Mouse (Mus musculus): ENCODE data around the gene Strn4. TPM values are rescaled to one million over a fixed set of nuclear protein-coding genes. Genes with fewer than 3 reads are reported as not detected.

The Strn4 gene
- total and polyA plus RNA-seq, 3 experiments = 55.8 to 93.5 TPM; not detected in 1

DNA sequence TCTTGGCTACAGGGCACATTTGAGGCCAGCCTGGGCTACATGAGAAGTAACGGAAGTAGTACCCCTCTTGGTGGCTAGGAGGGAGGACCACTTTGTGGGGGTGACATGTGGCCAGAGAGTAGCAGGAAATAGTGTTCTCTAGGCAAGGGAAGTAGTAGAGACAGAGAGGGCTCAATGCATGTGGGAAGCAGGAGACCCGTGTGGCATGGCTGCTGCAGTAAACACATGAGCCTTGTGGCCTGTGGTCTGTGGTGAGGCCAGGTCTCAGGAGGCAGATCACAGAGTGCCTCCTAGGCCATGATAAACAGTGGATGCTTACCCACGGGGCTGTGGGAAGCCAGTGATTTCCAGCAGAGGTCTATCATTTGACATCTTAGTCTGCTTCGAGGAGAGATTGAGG lies 11.6 kb downstream of the Strn4 start:
- no peak for TF ChIP-seq CTCF (IDR thresholded peaks at IDR 0.05 in 2 of 3, conservative IDR thresholded peaks at IDR 0.05 in 1 of 3; ENCODE audit: control insufficient read depth in 1 of 3, insufficient read depth in 1 of 3, low read depth in 2 of 3, low read length in 3 of 3, poor library complexity in 1 of 3, severe bottlenecking in 1 of 3)
- TF ChIP-seq ELF1 (IDR thresholded peaks at IDR 0.05; ENCODE audit: low read depth, low read length) = no peak
- no peak for TF ChIP-seq RCOR1 (IDR thresholded peaks at IDR 0.05; ENCODE audit: low read depth, low read length)
- no peak for TF ChIP-seq ZMIZ1 (IDR thresholded peaks at IDR 0.05; ENCODE audit: low read depth, low read length)
- TF ChIP-seq POLR2A (IDR thresholded peaks at IDR 0.05; ENCODE audit: control insufficient read depth in 1 of 2, insufficient read depth in 1 of 2, low read depth in 1 of 2, low read length in 2 of 2, poor library complexity in 1 of 2) = no peak
- TF ChIP-seq USF2 (IDR thresholded peaks at IDR 0.05; ENCODE audit: borderline replicate concordance in 1 of 2, insufficient read depth in 1 of 2, low read depth in 1 of 2, low read length in 2 of 2) = no peak
- no peak for TF ChIP-seq EP300 (IDR thresholded peaks at IDR 0.05; ENCODE audit: low read depth in 1 of 2, low read length in 2 of 2)
- TF ChIP-seq MXI1 (IDR thresholded peaks at IDR 0.05; ENCODE audit: low read depth, low read length) = no peak
- no peak for TF ChIP-seq ZC3H11A (IDR thresholded peaks at IDR 0.05; ENCODE audit: low read depth, low read length)
- TF ChIP-seq MAZ (IDR thresholded peaks at IDR 0.05; ENCODE audit: low read depth, low read length) = no peak
- no peak for TF ChIP-seq E2F4 (IDR thresholded peaks at IDR 0.05; ENCODE audit: borderline replicate concordance, low read depth, low read length)
- no peak for TF ChIP-seq RAD21 (IDR thresholded peaks at IDR 0.05; ENCODE audit: low read depth, low read length)
- no peak for TF ChIP-seq ZNF384 (IDR thresholded peaks at IDR 0.05; ENCODE audit: low read depth, low read length)
- TF ChIP-seq MAX (IDR thresholded peaks at IDR 0.05; ENCODE audit: low read length) = no peak
- no peak for TF ChIP-seq JUND (IDR thresholded peaks at IDR 0.05; ENCODE audit: low read depth, low read length)
- H3K79me2 ChIP-seq (ENCODE audit: control insufficient read depth, insufficient read depth, low read length, poor library complexity) = peaks cover 3% of the 10 kb centered on the region; the same call in 1 of the 2 replicates
- H3K9me3 ChIP-seq (replicated peaks; ENCODE audit: insufficient read depth, low read length) = no peaks in the 10 kb centered on the region
- no peak overlapping the region for H3K27ac ChIP-seq (ENCODE audit: control insufficient read depth, low read depth, low read length)
- peaks cover 0 to 12% of the 10 kb centered on the region in 2 experiments; a peak in 2 of 4 replicates for H3K36me3 ChIP-seq (ENCODE audit: control insufficient read depth in 1 of 2, insufficient read depth in 2 of 2, low read length in 2 of 2)
- no peak overlapping the region for H3K4me3 ChIP-seq (ENCODE audit: control insufficient read depth in 1 of 2, insufficient read depth in 1 of 2, low read depth in 2 of 2, low read length in 2 of 2)
- DNase-seq (ENCODE audit: low read depth, low spot score) = no peak
- no peak overlapping the region for H3K9ac ChIP-seq (ENCODE audit: control insufficient read depth, low read depth, low read length, poor library complexity, severe bottlenecking)
- no peaks in the 10 kb centered on the region for H3K4me1 ChIP-seq (ENCODE audit: control insufficient read depth in 1 of 2, insufficient read depth in 2 of 2, low read length in 2 of 2)
- no peaks in the 10 kb centered on the region for H3K27me3 ChIP-seq (ENCODE audit: control insufficient read depth in 1 of 2, insufficient read depth in 2 of 2, low read length in 2 of 2)

DNA sequence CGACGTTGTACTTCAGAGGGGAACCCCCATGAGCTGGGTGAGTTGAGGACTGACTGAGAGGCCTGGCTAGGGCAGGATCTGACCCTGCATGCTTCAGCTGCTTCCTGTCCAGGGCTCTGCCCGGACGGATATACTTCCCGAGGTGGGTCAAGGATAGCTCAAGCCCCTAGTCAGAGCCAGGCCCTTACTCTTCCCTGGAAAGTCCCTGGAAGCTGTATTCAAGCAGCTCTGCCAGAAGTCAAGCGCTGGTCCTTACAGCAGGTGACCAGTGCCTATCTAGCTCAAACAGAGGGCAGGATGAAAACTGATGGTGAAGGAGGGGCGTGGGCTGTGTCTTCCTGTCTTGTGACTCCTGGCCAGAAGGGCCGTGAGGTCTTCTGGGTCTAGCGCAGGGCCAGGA lies 14.8 kb downstream of the Strn4 start:
- Histone ChIP-seq H3K27me3 (ENCODE audit: control insufficient read depth in 1 of 2, insufficient read depth in 2 of 2, low read length in 2 of 2) (no peaks in the 10 kb centered on the region), H3K9me3 (replicated peaks; ENCODE audit: insufficient read depth, low read length) (no peaks in the 10 kb centered on the region), H3K36me3 (ENCODE audit: control insufficient read depth in 1 of 2, insufficient read depth in 2 of 2, low read length in 2 of 2) (peaks cover 0 to 10% of the 10 kb centered on the region in 2 experiments; a peak in 2 of 4 replicates), H3K4me1 (ENCODE audit: control insufficient read depth in 1 of 2, insufficient read depth in 2 of 2, low read length in 2 of 2) (no peaks in the 10 kb centered on the region), H3K9ac (ENCODE audit: control insufficient read depth, low read depth, low read length, poor library complexity, severe bottlenecking) (no peak overlapping the region), H3K79me2 (ENCODE audit: control insufficient read depth, insufficient read depth, low read length, poor library complexity) (no peaks in the 10 kb centered on the region), H3K4me3 (ENCODE audit: control insufficient read depth in 1 of 2, insufficient read depth in 1 of 2, low read depth in 2 of 2, low read length in 2 of 2) (no peak overlapping the region), H3K27ac (ENCODE audit: control insufficient read depth, low read depth, low read length) (no peak overlapping the region)
- TF ChIP-seq NRF1 (IDR thresholded peaks at IDR 0.05; ENCODE audit: insufficient read depth, low read depth, low read length, poor library complexity, severe bottlenecking) (no peak), POLR2AphosphoS5 (IDR thresholded peaks at IDR 0.05; ENCODE audit: borderline replicate concordance, low read depth, low read length) (no peak)
- no peak for DNase-seq (ENCODE audit: low read depth, low spot score)
